ENCODE assay signal across 23 mouse cellular contexts in genomic region chr5:80402666-80403065, GRCm38 (mm10).
DNase-seq lines count a peak whose midpoint lies in the region; ATAC-seq lines count a peak whose summit lies in the region.
"Had no signal": no experiment of that assay in that cellular context is flagged by ENCODE, and none has a peak within 500 bp of the region (broad histone marks: within the 10 kb centered on the region; RNA-seq: fewer than 3 reads in every experiment).

No protein-coding gene starts in this region.

- peaks cover 1% of the 10 kb centered on the region; the same call in 1 of the 2 replicates for H3K9me3 ChIP-seq in embryonic facial prominence, embryonic 14.5 days (ENCODE audit: control insufficient read depth, low read length)
- no peaks in the 10 kb centered on the region for H3K9me3 ChIP-seq in embryonic facial prominence, embryonic 10.5 days
- peaks cover 2% of the 10 kb centered on the region; the same call in 1 of the 2 replicates for H3K9me3 ChIP-seq in midbrain, embryonic 16.5 days (replicated peaks; ENCODE audit: control insufficient read depth, low read length, poor library complexity, severe bottlenecking)
- H3K9me3 ChIP-seq in midbrain, embryonic 14.5 days (ENCODE audit: control insufficient read depth, low read length), result peaks cover under 1% of the 10 kb centered on the region; the same call in 1 of the 2 replicates
- H3K9me3 ChIP-seq: embryonic facial prominence, embryonic 13.5 days; forebrain, embryonic 13.5 days; forebrain, embryonic 15.5 days; G1E had no signal

- no peaks in the 10 kb centered on the region for H3K36me3 ChIP-seq in embryonic facial prominence, embryonic 14.5 days (ENCODE audit: control insufficient read depth, insufficient read depth, low read length)
- no peaks in the 10 kb centered on the region for H3K36me3 ChIP-seq in embryonic facial prominence, embryonic 10.5 days (replicated peaks)
- no peaks in the 10 kb centered on the region for H3K36me3 ChIP-seq in midbrain, embryonic 16.5 days (ENCODE audit: control insufficient read depth, insufficient read depth, low read length)
- no peaks in the 10 kb centered on the region for H3K36me3 ChIP-seq in midbrain, embryonic 14.5 days (ENCODE audit: control insufficient read depth, insufficient read depth, low read length)
- H3K36me3 ChIP-seq: embryonic facial prominence, embryonic 13.5 days; forebrain, embryonic 15.5 days; G1E had no signal

- H3K4me2 ChIP-seq in embryonic facial prominence, embryonic 14.5 days (ENCODE audit: low read depth, low read length), result no peak overlapping the region
- H3K4me2 ChIP-seq in midbrain, embryonic 16.5 days (ENCODE audit: low read length), result no peak overlapping the region
- H3K4me2 ChIP-seq in midbrain, embryonic 14.5 days (ENCODE audit: low read length), result no peak overlapping the region
- H3K4me2 ChIP-seq: embryonic facial prominence, embryonic 13.5 days; forebrain, embryonic 13.5 days; forebrain, embryonic 15.5 days had no signal

- no peaks in the 10 kb centered on the region for H3K27me3 ChIP-seq in embryonic facial prominence, embryonic 14.5 days (replicated peaks; ENCODE audit: control insufficient read depth, insufficient read depth, low read length)
- no peaks in the 10 kb centered on the region for H3K27me3 ChIP-seq in embryonic facial prominence, embryonic 10.5 days (replicated peaks; ENCODE audit: low read depth, poor library complexity, severe bottlenecking)
- H3K27me3 ChIP-seq in midbrain, embryonic 16.5 days (ENCODE audit: control insufficient read depth, insufficient read depth, low read depth, low read length), result no peaks in the 10 kb centered on the region
- no peaks in the 10 kb centered on the region for H3K27me3 ChIP-seq in midbrain, embryonic 14.5 days (ENCODE audit: control insufficient read depth, insufficient read depth, low read length)
- H3K27me3 ChIP-seq: CH12.LX; embryonic facial prominence, embryonic 13.5 days; forebrain, embryonic 13.5 days; forebrain, embryonic 15.5 days; Patski had no signal

- H3K27ac ChIP-seq in embryonic facial prominence, embryonic 14.5 days (replicated peaks; ENCODE audit: low read depth, low read length), result no peak overlapping the region
- no peak overlapping the region for H3K27ac ChIP-seq in embryonic facial prominence, embryonic 10.5 days (replicated peaks)
- no peak overlapping the region for H3K27ac ChIP-seq in midbrain, embryonic 16.5 days (ENCODE audit: low read length)
- no peak overlapping the region for H3K27ac ChIP-seq in midbrain, embryonic 14.5 days (replicated peaks; ENCODE audit: low read depth, low read length)
- H3K27ac ChIP-seq: embryonic facial prominence, embryonic 13.5 days; forebrain, embryonic 13.5 days; forebrain, embryonic 15.5 days had no signal

- no peak for ATAC-seq in embryonic facial prominence, embryonic 14.5 days (ENCODE audit: low read depth)
- peak; percentile 82 for ATAC-seq in midbrain, embryonic 16.5 days
- no peak for ATAC-seq in midbrain, embryonic 14.5 days (ENCODE audit: low FRiP score, low TSS enrichment)
- ATAC-seq: CD4-positive, CD25-positive, alpha-beta regulatory T cell, adult 4 months; forebrain, embryonic 13.5 days; forebrain, embryonic 15.5 days; forebrain, postnatal 0 days; Patski had no signal

- no peaks in the 10 kb centered on the region for H3K4me1 ChIP-seq in embryonic facial prominence, embryonic 14.5 days (ENCODE audit: control insufficient read depth, insufficient read depth, low read length)
- H3K4me1 ChIP-seq in embryonic facial prominence, embryonic 10.5 days, result no peaks in the 10 kb centered on the region
- no peaks in the 10 kb centered on the region for H3K4me1 ChIP-seq in midbrain, embryonic 16.5 days (ENCODE audit: control insufficient read depth, insufficient read depth, low read length)
- H3K4me1 ChIP-seq in midbrain, embryonic 14.5 days (ENCODE audit: control insufficient read depth, insufficient read depth, low read length), result no peaks in the 10 kb centered on the region
- H3K4me1 ChIP-seq: embryonic facial prominence, embryonic 13.5 days; forebrain, embryonic 13.5 days; forebrain, embryonic 15.5 days had no signal

- no peak overlapping the region for H3K9ac ChIP-seq in embryonic facial prominence, embryonic 14.5 days (ENCODE audit: low read depth, low read length)
- H3K9ac ChIP-seq in midbrain, embryonic 16.5 days (ENCODE audit: low read depth, low read length), result no peak overlapping the region
- no peak overlapping the region for H3K9ac ChIP-seq in midbrain, embryonic 14.5 days (replicated peaks; ENCODE audit: low read length)
- H3K9ac ChIP-seq: embryonic facial prominence, embryonic 13.5 days; forebrain, embryonic 13.5 days; forebrain, embryonic 15.5 days; forebrain, postnatal 0 days had no signal

- no peak overlapping the region for H3K4me3 ChIP-seq in embryonic facial prominence, embryonic 14.5 days (ENCODE audit: low read depth, low read length)
- H3K4me3 ChIP-seq in embryonic facial prominence, embryonic 10.5 days, result no peak overlapping the region
- no peak overlapping the region for H3K4me3 ChIP-seq in midbrain, embryonic 16.5 days (ENCODE audit: low read depth, low read length)
- no peak overlapping the region for H3K4me3 ChIP-seq in midbrain, embryonic 14.5 days (replicated peaks; ENCODE audit: low read depth, low read length)
- H3K4me3 ChIP-seq: embryonic facial prominence, embryonic 13.5 days; forebrain, embryonic 13.5 days; forebrain, embryonic 15.5 days had no signal

- peak; percentile 10 for DNase-seq in embryonic facial prominence, embryonic 14.5 days (ENCODE audit: low spot score)
- no peak for DNase-seq in embryonic facial prominence, embryonic 10.5 days (ENCODE audit: low spot score)
- DNase-seq in midbrain, embryonic 14.5 days, result no peak
- peak; percentile 68 for DNase-seq in retina, postnatal 1 day
- no peak for DNase-seq in layer of hippocampus, adult 9-10 months (ENCODE audit: low spot score)
- DNase-seq: adrenal gland, adult 2 months; adrenal gland, postnatal 10 days; adrenal gland, postnatal 25 days; B cell, adult 2 months; cerebellum, adult 11-12 months; cerebellum, adult 2 months; cerebellum, adult 9-10 months; cerebellum, postnatal 10 days; cerebellum, postnatal 25 days; forebrain, postnatal 0 days had no signal

Comparison
In these comparisons a context has a peak if more than half of its experiments do, and no peak if none do; other contexts are left out.
1. DNase-seq: peak in embryonic facial prominence, embryonic 14.5 days (single experiment) and retina, postnatal 1 day (single experiment); none in embryonic facial prominence, embryonic 10.5 days (single experiment), midbrain, embryonic 14.5 days (single experiment) and layer of hippocampus, adult 9-10 months (single experiment).